Mouse (Mus musculus) mouse trophoblast stem cell (cell line): Measurements from ENCODE around the gene Mgll.

Experiments used
- in situ Hi-C, 2 experiments: fragments of 300-500 bp; cut with MseI, MboI; formaldehyde crosslinking; loops; 2 replicates in 1 of 2; 3 replicates in 1 of 2; pipeline ENCODE4 v1.15.1; 2025

Mgll gene

GRCm38 (mm10) chr6:88724313-88725195 is at the start of gene Mgll:
Mgll (plus strand) TSS chr6:88724412.
- in situ Hi-C loops = no loop called here

- in situ Hi-C loops = no loop called here
These were observed 48.4 kb upstream of the Mgll start for GRCm38 (mm10) chr6:88675815-88676214.

DNA sequence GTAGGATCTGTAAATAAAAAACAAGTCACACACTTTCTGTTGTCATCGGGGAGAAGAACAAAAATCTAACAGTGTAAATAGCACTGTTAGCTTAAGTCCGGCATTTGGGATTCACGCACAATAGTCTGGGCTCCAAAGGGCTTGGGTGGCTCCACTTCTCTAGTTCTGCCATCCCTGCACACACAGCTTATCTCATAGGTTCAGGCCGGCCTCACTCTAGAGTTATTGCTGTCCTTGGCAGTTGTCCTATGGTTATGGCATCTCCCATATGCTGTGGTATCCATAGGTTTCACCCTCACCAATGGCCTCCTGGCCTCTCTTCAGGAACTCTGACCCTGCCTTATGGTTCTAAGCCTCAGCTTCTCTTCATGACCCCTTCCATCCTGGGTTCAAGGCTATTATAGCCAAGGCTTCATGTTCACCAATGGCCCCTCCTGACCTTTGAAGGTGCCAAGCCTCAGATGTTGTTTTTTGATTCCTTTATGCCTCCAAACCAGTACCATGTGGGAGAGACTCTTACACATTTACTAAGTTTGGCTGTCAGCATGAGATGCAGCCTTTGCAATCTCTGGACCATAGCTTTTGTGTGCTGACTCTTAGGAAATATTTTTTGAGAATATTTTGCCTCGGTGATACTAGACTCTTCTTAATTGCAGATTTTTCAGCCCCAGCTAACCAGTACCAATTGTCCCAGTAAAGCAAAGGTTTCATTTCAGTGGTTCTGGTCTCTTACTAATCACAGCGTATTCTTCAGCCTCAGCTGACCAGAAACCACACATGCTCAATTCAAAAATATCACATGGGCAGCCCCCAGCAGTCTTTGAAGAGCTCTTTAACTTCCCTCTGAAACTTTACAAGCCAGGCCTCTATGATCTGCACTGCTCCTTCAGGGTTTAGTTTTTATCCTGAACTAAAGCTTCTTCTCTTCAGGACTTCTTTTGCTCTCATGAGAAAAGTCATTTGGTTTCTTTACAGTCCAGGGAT is 47.2 kb upstream of the Mgll start:
- in situ Hi-C loops = no loop called here

DNA sequence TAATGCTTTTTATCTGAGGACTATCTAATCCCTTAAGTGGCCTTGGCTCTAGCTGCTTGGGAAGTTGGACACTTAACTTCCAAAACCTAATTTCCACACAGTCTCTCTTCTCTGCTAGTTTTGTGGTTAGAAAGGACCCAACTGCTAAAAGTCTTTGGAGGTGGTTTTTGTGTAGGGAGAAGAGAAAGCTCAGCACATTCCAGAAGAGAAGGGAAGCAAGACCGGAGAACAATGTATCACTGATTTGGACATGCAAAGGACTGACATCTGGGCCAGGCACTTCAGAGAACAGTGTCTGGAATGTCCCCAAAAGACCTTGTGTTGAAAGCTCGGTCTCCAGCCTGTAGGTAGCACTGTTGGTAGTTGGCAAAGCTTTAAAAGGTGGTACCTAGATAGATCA is 46.5 kb upstream of the Mgll start:
- in situ Hi-C loops = no loop called here

DNA sequence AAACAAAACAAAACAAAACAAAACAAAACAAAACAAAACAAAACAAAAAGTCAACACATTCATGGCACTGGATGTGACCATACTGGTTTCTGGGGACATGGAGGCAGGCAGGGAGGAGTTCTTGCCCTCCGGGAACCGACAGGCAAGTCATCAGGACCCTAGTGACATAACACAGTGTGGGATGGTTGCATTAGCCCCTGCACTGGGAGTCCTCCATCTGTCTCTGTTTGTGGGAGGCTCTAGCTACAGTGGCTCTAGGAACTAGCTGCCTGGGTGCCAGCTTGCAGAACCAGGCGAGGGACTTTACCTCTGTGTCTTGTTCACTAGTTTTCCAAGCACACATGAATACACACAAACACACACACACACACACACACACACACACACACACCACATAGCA is 43.2 kb upstream of the Mgll start:
- in situ Hi-C loops = no loop called here

DNA sequence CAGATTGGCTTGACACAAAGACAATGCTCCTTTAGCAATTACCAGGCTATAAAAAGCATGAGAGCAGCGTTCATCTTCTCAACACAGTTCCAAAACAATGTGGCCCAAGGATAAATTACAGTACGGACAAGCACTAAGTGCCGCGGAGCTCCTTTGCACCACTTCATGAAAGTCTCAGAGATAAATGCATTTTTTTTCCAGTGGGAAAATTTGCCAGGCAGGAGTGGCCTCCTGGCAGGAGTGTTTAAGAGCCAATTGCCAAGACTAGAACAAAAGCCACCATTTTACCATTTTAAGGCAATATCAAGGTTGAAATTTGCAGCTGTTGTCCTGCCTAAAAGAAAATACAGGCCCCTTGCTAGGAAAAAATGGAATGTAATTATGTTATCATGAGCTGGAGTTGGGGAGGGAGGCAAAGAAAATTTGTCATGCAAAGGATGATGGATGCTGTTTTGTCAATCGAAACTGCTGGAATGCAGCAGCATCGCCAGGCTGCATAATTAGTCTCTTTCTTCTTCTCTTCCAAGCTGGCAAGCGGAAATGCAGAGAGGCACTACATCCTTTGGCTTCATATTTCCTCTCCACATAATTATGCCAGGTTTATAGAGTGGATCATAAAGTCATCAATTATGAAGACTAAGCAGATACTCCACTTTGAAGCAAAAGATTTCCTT is 40.7 kb upstream of the Mgll start:
- in situ Hi-C loops = no loop called here

DNA sequence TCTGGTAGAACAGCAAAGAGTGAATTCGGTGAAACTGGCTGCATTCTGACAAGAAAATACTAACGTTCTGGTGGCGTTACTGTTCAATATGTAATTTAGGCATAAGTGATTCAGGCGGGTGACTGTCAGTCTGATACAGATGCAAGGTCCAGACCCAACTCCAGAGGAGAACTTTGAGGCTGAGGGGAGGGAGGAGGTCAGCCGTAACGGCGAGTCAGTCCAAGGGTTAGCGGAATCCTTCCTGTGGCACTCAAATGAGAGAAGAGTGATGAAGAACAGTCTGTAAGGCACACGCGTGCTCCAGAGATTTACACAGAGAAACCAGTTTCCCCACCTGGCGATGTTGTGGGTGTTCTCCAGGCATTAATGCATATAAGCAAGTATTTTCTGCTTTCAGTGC is 36.0 kb upstream of the Mgll start:
- in situ Hi-C loops = no loop called here

DNA sequence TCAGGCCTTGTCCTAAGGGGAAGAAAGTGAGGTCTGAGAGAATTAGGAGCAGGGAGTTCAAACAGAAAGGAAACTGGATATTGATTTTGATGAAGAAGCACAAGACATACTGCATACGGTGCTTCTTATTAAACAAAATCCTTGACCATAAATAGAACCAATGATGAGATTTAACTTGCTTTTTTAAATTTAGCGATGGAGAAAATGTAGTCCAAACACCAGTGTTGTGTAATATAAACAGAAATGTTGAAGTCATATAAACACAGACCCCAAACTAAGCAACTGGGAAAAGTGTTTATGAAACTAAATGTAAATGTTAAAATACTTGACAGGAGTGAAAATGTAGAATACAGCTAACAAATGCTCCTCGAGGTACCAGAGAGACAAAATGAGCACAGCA is 35.5 kb upstream of the Mgll start:
- in situ Hi-C loops = no loop called here

DNA sequence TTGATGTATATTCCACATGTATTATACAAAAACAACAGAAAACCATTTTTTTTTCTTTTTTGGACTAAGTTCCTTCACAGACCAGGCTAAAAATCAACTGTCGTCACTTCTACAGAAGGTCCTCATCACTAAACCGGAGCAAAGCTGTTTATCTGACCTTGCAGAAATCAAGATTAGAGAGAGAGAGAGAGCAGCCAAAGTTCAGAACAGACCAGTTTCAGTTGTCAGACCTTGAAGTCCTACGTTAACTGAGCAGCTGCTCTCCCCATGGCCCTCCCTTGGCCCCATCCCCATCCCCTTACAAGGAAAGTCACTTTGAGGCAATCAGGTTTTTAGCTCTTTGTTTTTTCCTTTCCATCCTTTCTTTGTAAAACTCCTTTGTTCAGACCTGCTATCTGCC is 34.0 kb upstream of the Mgll start:
- in situ Hi-C loops = no loop called here

DNA sequence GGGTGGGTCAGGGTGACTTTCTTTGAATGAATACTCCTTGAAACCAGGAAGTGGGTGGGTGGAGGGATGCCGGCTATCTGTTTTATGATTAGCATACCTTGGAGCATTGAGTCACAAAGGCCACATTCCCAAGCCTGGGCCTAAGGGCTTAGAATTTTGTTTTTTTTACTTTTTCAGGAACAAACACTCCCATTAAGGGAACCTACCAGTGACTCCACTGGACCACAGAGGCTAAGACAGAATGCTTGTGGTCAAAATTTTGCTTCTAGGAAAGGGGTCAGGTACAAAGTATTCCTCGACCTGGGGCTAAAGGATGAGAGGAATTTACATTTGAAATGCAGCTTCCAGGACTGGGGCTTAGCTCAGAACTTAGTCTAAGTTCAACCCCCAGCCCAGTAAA is 32.9 kb upstream of the Mgll start:
- in situ Hi-C loops = no loop called here

DNA sequence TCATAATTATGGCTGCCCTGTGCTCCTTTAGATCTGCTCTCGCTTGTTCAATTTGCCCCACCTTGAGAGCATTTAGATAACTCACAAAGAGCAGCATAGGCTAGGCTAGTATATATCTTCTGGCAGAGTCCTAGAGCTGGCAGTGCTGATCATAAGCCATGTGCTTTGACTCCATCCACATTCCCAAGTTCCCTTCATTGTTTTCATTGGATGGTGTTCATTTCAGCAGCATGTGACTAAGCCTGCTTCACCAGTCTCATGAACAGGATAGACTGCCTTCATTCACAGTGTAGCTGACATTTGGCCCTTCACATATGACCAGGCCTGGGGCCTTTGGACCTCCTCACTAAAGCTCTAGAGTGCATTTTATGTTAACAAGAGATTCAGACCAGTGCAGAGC is 21.3 kb upstream of the Mgll start:
- in situ Hi-C loops = no loop called here

- in situ Hi-C loops = no loop called here
These were observed 20.5 kb upstream of the Mgll start for GRCm38 (mm10) chr6:88703731-88704130.

DNA sequence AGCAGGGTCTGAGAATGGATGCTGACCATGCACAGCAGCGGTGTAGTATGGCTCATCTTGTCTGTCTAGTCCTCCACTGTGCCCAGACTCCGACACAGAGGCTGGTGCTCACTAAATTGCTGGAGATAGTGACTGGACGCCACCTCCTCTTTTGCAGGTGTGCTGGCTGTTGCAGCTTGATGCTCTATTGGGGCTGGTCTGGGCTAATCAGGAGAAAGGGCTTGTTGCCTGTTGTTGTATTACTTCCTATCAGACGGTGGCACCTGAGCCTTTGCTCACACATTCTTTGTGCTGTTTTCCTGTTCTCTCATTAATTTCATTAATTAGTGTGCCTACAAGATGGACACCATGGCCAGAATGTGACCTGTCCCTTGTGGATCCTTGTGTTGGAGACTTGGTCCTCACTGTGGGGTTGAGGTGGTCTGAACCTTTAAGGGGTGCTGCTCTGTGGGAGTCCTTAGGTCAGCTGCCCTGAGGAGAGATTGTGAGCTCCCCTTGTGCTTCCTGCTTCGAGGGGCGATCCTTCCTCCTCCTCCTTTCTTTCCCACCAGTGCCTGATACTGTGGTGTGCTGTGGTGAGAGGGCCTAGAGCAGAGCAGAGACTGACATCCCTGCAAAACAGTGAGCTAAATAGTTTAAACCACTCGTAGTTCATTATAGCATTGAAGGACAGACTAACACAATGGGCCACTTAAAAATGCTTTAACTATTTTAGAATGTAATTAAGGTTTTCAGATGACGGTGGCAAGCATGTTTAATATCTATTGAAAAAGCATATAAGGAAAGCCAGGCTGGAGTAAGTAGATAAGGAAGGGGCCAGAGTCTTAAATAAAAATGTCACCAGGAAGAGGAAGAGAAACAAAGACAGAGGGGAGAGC is 15.6 kb upstream of the Mgll start:
- in situ Hi-C loops = no loop called here

DNA sequence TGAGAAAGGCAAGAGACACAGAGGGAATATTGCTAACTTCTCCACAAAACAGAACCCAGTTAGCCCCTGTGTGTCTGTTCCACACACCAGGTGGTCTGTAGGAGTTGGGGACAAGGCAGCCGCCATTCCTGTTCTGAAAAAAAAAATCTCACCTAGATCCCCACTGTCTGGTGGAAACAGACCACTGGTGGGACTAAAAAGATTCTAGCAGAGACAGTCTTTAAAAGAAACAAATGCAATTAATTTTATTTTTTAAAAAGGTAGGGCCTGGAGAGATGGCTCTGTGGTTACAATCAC is 15.0 kb upstream of the Mgll start:
- in situ Hi-C loops = no loop called here

GRCm38 (mm10) chr6:88711313-88711712 is 12.9 kb upstream of the Mgll start:
- in situ Hi-C loops = no loop called here

DNA sequence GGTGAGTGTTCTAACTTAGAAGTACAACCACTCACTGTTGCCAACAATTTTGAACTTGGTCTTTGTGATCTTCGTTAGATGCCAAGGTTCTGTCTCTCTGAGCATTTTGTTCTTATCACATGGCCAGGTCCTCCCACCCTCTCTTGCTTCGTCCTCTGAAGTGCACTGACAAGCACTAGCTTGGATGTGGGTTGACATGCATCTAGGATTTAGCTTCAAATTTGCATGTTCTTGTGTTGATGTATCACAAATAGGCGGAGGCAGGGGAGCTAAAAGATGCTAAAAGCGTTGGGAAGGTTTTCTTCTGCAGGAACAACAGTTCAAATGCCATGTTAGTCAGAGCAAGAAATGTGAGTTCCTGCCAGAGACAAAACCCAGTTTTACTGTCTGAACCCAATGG is 12.1 kb upstream of the Mgll start:
- in situ Hi-C loops = no loop called here

GRCm38 (mm10) chr6:88713320-88713719 is 10.9 kb upstream of the Mgll start:
- in situ Hi-C loops = no loop called here

DNA sequence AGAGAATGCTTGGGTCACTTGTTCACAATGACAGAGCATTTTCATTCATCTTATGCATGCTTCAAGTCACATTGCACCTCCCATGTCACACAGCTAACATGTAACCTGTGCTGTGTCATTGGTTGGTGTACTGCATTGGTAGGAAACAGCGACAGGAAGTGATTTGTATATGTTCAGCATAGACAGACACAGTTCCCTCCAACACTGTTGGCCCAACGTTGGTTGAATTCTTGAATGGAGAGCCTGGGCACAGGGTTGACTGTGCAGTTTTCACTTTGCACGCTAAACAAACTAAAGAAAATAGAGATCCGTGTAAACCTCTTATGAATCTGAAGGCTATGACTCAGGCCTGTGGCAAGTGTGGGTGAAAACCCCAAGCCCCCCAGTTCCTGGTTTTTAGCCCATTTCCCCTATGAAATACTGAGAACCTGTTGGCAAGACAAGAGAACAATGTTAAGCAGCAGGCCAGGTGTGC is 10.0 kb upstream of the Mgll start:
- in situ Hi-C loops = no loop called here

GRCm38 (mm10) chr6:88715378-88715781 is 8.8 kb upstream of the Mgll start:
- in situ Hi-C loops = no loop called here

- in situ Hi-C loops = no loop called here
These were observed 8.2 kb upstream of the Mgll start for GRCm38 (mm10) chr6:88715966-88716365.
